Mouse (Mus musculus) neutrophil, adult 59 days (primary cell): ENCODE data around the gene Dynlt1c. TPM values are rescaled to one million over a fixed set of nuclear protein-coding genes. Genes with fewer than 3 reads are reported as not detected.

Source experiments
- total RNA-seq, 2 experiments: library from RNA; stranded (reverse); gene quantifications; 1 replicate in 1 of 2; 2 replicates in 1 of 2; pipeline ENCODE4 v1.2.4; 2023

Dynlt1c gene
- total RNA-seq, result 10 to 100 TPM; 18.5 to 31.7 TPM

DNA sequence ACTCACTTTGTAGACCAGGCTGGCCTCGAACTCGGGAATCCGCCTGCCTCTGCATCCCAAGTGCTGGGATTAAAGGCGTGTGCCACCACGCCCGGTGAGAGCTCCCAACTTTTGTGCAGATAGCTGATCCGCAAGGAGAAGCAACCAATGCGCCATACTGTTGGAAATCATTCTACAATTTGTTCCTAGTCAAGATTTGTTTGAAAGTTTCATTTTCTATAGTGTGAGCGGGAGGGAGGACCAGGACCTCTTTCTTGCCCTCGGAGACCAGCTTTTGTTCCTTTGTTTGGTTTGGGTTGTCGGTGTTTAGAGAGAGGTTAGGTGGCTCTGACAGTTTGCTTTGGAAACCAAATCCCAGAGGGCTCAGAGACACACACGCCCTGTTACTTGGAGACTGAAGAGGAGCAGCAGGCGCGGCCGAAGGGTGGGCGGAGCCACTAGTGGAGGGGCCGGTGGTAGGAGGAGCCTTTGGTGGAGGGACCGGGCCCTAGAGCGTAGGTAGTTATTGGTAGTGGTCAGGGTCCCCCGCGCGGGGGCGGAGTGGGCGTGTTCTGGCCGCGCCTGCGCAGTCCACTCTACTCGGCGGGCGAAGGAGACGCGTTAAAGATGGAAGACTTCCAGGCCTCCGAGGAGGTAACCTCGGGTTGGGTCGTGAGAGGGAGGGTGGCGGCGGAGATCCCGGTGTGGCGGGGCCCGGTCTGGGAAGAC, at the start of gene Dynlt1c:
TSS of gene Dynlt1c (plus strand) at position 468 of the 708 bp plus-strand sequence.

DNA sequence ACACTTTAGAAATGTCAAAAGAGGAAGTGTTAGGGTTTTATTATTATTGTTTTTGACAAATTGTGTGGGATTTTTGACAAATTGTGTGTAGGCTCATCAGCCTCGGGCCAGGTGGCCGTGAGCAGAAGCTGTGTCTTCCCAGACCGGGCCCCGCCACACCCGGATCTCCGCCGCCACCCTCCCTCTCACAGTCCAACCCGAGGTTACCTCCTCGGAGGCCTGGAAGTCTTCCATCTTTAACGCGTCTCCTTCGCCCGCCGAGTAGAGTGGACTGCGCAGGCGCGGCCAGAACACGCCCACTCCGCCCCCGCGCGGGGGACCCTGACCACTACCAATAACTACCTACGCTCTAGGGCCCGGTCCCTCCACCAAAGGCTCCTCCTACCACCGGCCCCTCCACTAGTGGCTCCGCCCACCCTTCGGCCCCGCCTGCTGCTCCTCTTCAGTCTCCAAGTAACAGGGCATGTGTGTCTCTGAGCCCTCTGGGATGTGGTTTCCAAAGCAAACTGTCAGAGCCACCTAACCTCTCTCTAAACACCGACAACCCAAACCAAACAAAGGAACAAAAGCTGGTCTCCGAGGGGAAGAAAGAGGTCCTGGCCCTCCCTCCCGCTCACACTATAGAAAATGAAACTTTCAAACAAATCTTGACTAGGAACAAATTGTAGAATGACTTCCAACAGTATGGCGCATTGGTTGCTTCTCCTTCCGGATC, 54.3 kb downstream of the Dynlt1c start, which contains the start of gene Dynlt1f:
TSS of gene Dynlt1f (minus strand) at position 334 of the 715 bp plus-strand sequence.

GRCm38 (mm10) chr17:6658801-6659200, 57.3 kb downstream of the Dynlt1c start, which contains the start of gene Sytl3:
TSS of gene Sytl3 (plus strand) at chr17:6659093.

Other genes starting within 250 kb of the Dynlt1c start
- 100 to 1,000 TPM; 392 to 396 TPM for gene Dynlt1b, start 171.6 kb upstream of the Dynlt1c start, total RNA-seq
- 100 to 1,000 TPM; 477 to 483 TPM for gene Dynlt1f, start 54.2 kb downstream of the Dynlt1c start, total RNA-seq
- gene Sytl3, start 57.4 kb downstream of the Dynlt1c start, total RNA-seq, result 10 to 100 TPM in 1 of 2 experiments, 1 to 10 TPM in 1; 6.9 to 11.2 TPM
- gene Ezr, start 181.1 kb downstream of the Dynlt1c start, total RNA-seq, result 100 to 1,000 TPM; 162 to 164 TPM